Mouse (Mus musculus): Measurements from ENCODE around the gene Zfp459. TPM values are rescaled to one million over a fixed set of nuclear protein-coding genes. Genes with fewer than 3 reads are reported as not detected.
A peak's percentile ranks its signal among the peaks of the same experiment; 100 is the strongest.
"Not testable (repeated sequence)": the region's sequence is repeated elsewhere in the genome, so short reads cannot be mapped to it uniquely, and the experiment has no call there.

The Zfp459 gene
- polyA plus RNA-seq, 1 experiment from 2014 or later = 1.3 TPM

DNA sequence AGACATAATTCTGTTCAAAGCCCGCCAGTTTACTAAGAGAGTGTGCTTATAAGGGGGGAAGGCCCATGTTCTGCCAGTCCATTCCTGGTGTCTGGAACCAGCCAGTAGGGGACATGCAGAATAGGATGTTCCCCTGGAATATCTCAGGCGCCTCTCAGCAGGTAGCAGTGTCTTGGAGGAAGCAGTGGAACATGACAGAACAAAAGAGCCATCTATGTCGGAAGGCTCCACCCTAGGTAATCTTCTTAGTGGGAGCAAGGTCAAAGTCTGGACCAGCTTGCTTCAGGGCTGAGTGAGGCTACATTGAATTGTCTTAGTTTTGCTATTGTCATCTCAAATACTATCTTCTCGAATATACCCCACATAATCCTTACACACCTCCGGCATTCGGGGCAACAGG, 5.5 kb downstream of the Zfp459 start:
- Histone ChIP-seq H3K9me3 (no peaks in the 10 kb centered on the region), H3K27me3 (no peaks in the 10 kb centered on the region), H3K4me1 (peaks cover under 1% of the 10 kb centered on the region; the same call in 1 of the 2 replicates), H3K4me3 (no peak overlapping the region), H3K36me3 (no peaks in the 10 kb centered on the region), H3K9ac (no peak overlapping the region), H3K4me2 (no peak overlapping the region), H3K27ac (no peak overlapping the region)
- 87% methylated on average over 6 of the region's 6 CpGs for WGBS
- ATAC-seq (ENCODE audit: insufficient number of reproducible peaks, low FRiP score, low TSS enrichment, low read depth) = no peak

- H3K9ac ChIP-seq; H3K4me2 ChIP-seq; H3K27me3 ChIP-seq; H3K4me1 ChIP-seq; H3K27ac ChIP-seq; H3K36me3 ChIP-seq; ATAC-seq (ENCODE audit: insufficient number of reproducible peaks, low FRiP score, low TSS enrichment, low read depth); H3K4me3 ChIP-seq; H3K9me3 ChIP-seq: not testable (repeated sequence)
- 66% methylated on average over 3 of the region's 3 CpGs for WGBS
Measured at GRCm38 (mm10) chr13:67413634-67414033, 7.6 kb downstream of the Zfp459 start.

- peak within 1 kb of the TSS; percentile 44 for H3K4me2 ChIP-seq
- H3K4me3 ChIP-seq = peak within 1 kb of the TSS; percentile 61
- H3K27me3 ChIP-seq, H3K4me1 ChIP-seq, H3K36me3 ChIP-seq, H3K9me3 ChIP-seq: not testable (repeated sequence)
- H3K27ac ChIP-seq = peak within 1 kb of the TSS; percentile 77
- peak; percentile 88 for ATAC-seq (ENCODE audit: insufficient number of reproducible peaks, low FRiP score, low TSS enrichment, low read depth)
- H3K9ac ChIP-seq = peak within 1 kb of the TSS; percentile 42; the same call in 1 of the 2 replicates
- 5% methylated on average over 15 of the region's 16 CpGs for WGBS
Measured at GRCm38 (mm10) chr13:67399183-67399903, 21.9 kb downstream of the Zfp459 start, which contains the start of gene Zfp429. Gene Zfp429 (minus strand): TSS chr13:67399819.

- 77% methylated on average over 3 of the region's 3 CpGs for WGBS
- not testable (repeated sequence) for H3K9ac ChIP-seq; ATAC-seq (ENCODE audit: insufficient number of reproducible peaks, low FRiP score, low TSS enrichment, low read depth)
Measured at GRCm38 (mm10) chr13:67376255-67376654, 45.0 kb downstream of the Zfp459 start.

DNA sequence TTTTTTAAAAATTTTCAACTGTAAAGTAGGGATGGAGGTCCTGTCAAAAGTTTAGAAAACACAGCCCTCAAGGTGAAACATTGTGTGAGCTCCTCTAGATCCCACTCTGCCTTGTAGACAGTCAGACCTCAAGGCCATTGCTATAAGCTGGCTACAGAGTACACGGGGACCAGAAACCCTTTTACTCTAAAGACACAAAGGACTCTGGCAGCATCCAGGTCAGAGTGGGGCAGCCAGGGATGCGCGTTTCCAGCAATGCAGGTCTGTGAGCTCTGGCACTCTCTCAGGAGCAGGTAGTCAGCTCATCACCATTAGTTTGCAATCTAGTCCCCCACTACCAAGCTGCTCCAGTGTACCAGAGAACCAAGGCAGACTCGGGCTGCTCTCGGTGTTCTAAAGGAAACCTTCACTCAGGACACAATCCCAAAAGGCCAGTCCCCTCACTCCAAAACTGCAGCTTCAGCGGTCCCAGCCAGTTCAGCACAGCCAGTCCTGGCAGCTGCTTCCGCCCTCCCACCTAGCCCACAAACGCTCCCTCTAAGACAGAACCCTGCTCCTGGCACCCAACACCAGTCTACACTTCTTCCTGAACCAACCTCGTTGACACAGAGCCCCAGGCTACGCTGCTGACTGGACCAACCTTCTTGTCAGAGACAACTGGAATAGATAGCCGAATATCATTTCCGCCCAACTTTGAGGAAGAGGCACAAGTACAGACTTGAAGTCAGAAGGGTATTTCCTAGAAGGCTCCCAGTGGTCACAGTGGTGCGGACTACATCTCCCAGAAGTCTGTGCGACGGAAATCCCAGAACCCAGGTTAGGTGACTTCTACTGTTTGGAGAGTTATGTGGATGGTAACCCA, 45.9 kb downstream of the Zfp459 start, which contains the start of the genes Gm28041 and Zfp456:
Gene Gm28041, minus strand, starts transcription at position 684 of the 862 bp plus-strand sequence.
Gene Zfp456, minus strand, starts transcription at position 761 of the 862 bp plus-strand sequence.
- 20% methylated on average over 15 of the region's 15 CpGs for WGBS
- H3K9ac ChIP-seq = not testable (repeated sequence)

More at GRCm38 (mm10) chr13:67376255-67376654, 45.0 kb downstream of the Zfp459 start:
- H3K4me3 ChIP-seq, H3K4me2 ChIP-seq, H3K27me3 ChIP-seq, H3K4me1 ChIP-seq, H3K9me3 ChIP-seq, H3K27ac ChIP-seq, H3K36me3 ChIP-seq: not testable (repeated sequence)

DNA sequence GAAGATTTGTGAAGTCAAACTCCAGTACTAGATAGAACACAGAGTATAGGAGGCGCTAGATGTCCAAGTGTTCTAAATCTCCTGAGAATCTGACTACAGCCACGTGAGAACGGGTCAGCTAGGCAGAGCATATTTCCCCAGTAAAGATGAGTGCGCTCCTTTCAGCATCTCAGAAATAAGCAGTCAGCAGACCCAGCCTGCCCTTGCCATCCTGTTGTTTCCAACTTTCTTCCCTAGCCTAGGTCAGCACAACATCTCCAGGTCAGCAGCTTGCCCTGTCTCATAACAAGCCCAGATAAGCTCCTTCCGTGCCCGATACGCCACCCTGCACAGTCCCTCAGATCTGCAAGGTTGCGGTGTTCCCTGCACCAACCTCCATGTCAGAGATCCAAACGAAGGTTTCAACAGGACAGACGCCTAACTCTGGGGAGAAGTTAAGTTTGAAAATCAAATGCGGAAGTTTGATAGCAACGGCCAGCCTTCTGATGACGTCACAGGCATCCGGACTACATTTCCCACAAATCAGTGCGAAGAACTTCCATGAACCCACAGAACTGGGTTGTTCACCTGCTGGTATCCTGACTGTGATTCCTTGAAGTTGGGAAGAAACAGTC, 61.0 kb downstream of the Zfp459 start, which contains the start of the genes Gm28044 and Zfp953:
Gene Gm28044, minus strand, starts transcription at position 406 of the 614 bp plus-strand sequence.
Gene Zfp953, minus strand, starts transcription at position 475 of the 614 bp plus-strand sequence.
- H3K4me3 ChIP-seq = peak within 1 kb of the TSS; percentile 68
- H3K27ac ChIP-seq = peak within 1 kb of the TSS; percentile 76
- ATAC-seq (ENCODE audit: insufficient number of reproducible peaks, low FRiP score, low TSS enrichment, low read depth) = peak; percentile 72

More for the DNA sequence above, 45.9 kb downstream of the Zfp459 start, which contains the start of the genes Gm28041 and Zfp456:
- peak within 1 kb of the TSS; percentile 47 for H3K4me2 ChIP-seq
- peak; percentile 87 for ATAC-seq (ENCODE audit: insufficient number of reproducible peaks, low FRiP score, low TSS enrichment, low read depth)
- not testable (repeated sequence) for H3K4me1 ChIP-seq, H3K27me3 ChIP-seq, H3K27ac ChIP-seq, H3K9me3 ChIP-seq, H3K36me3 ChIP-seq
- H3K4me3 ChIP-seq = peak within 1 kb of the TSS; percentile 48

More for the DNA sequence above, 61.0 kb downstream of the Zfp459 start, which contains the start of the genes Gm28044 and Zfp953:
- WGBS = under 1% methylated on average over 15 of the region's 15 CpGs
- H3K9ac ChIP-seq = peak within 1 kb of the TSS; percentile 55
- H3K36me3 ChIP-seq = no peaks in the 10 kb centered on the region
- peak within 1 kb of the TSS; percentile 74 for H3K4me2 ChIP-seq
- H3K27me3 ChIP-seq = no peaks in the 10 kb centered on the region
- no peaks in the 10 kb centered on the region for H3K9me3 ChIP-seq
- H3K4me1 ChIP-seq = 0 out of 2 replicates have a peak, but pooled peaks cover 4% of the 10 kb centered on the region

Other genes starting within 250 kb of the Zfp459 start
- gene Rsl1, start 248.2 kb downstream of the Zfp459 start, polyA plus RNA-seq (2015; fragmentation: Nextera tagmentation; extraction: Ambion mirVana) = 6.8 and 8.7 TPM in 2 replicates
- 2.4 and 2.9 TPM in 2 replicates for gene Zfp455, start 226.9 kb downstream of the Zfp459 start, polyA plus RNA-seq (2015; fragmentation: Nextera tagmentation; extraction: Ambion mirVana)
- gene Zfp458, start 143.0 kb downstream of the Zfp459 start, polyA plus RNA-seq (2015; fragmentation: Nextera tagmentation; extraction: Ambion mirVana) = 2.0 and 2.1 TPM in 2 replicates
- gene Zfp457, start 114.9 kb downstream of the Zfp459 start, polyA plus RNA-seq (2015; fragmentation: Nextera tagmentation; extraction: Ambion mirVana) = 0.42 and 0.50 TPM in 2 replicates
- 2.7 and 3.2 TPM in 2 replicates for gene Zfp595, start 88.8 kb downstream of the Zfp459 start, polyA plus RNA-seq (2015; fragmentation: Nextera tagmentation; extraction: Ambion mirVana)
- 0.60 and 0.97 TPM in 2 replicates for gene Gm28044, start 60.9 kb downstream of the Zfp459 start, polyA plus RNA-seq (2015; fragmentation: Nextera tagmentation; extraction: Ambion mirVana)
- 0.84 and 0.90 TPM in 2 replicates for gene Zfp953, start 60.8 kb downstream of the Zfp459 start, polyA plus RNA-seq (2015; fragmentation: Nextera tagmentation; extraction: Ambion mirVana)
- 0.50 TPM in 1 of 2 replicates, not detected in the other for gene Gm28041, start 45.7 kb downstream of the Zfp459 start, polyA plus RNA-seq (2015; fragmentation: Nextera tagmentation; extraction: Ambion mirVana)
- 1.2 and 1.4 TPM in 2 replicates for gene Zfp456, start 45.6 kb downstream of the Zfp459 start, polyA plus RNA-seq (2015; fragmentation: Nextera tagmentation; extraction: Ambion mirVana)
- 7.2 and 7.6 TPM in 2 replicates for gene Zfp429, start 21.6 kb downstream of the Zfp459 start, polyA plus RNA-seq (2015; fragmentation: Nextera tagmentation; extraction: Ambion mirVana)
- 10.6 and 11.6 TPM in 2 replicates for gene Zfp874a, start 30.2 kb upstream of the Zfp459 start, polyA plus RNA-seq (2015; fragmentation: Nextera tagmentation; extraction: Ambion mirVana)
- 2.9 and 4.7 TPM in 2 replicates for gene Zfp874b, start 62.8 kb upstream of the Zfp459 start, polyA plus RNA-seq (2015; fragmentation: Nextera tagmentation; extraction: Ambion mirVana)
- 16.2 and 17.0 TPM in 2 replicates for gene Zfp58, start 79.1 kb upstream of the Zfp459 start, polyA plus RNA-seq (2015; fragmentation: Nextera tagmentation; extraction: Ambion mirVana)
- gene Gm26965, start 104.7 kb upstream of the Zfp459 start, polyA plus RNA-seq (2015; fragmentation: Nextera tagmentation; extraction: Ambion mirVana) = 0.25 TPM in 1 of 2 replicates, not detected in the other
- 23.6 and 27.2 TPM in 2 replicates for gene Zfp87, start 104.8 kb upstream of the Zfp459 start, polyA plus RNA-seq (2015; fragmentation: Nextera tagmentation; extraction: Ambion mirVana)
- 11.0 and 12.6 TPM in 2 replicates for gene Zfp748, start 132.4 kb upstream of the Zfp459 start, polyA plus RNA-seq (2015; fragmentation: Nextera tagmentation; extraction: Ambion mirVana)
- gene Zfp729b, start 188.3 kb upstream of the Zfp459 start, polyA plus RNA-seq (2015; fragmentation: Nextera tagmentation; extraction: Ambion mirVana) = 3.8 and 4.6 TPM in 2 replicates
- gene Gm49345, start 216.4 kb upstream of the Zfp459 start, polyA plus RNA-seq (2015; fragmentation: Nextera tagmentation; extraction: Ambion mirVana) = 0.56 TPM in 1 of 2 replicates, not detected in the other
- 2.1 and 3.2 TPM in 2 replicates for gene Zfp729a, start 216.4 kb upstream of the Zfp459 start, polyA plus RNA-seq (2015; fragmentation: Nextera tagmentation; extraction: Ambion mirVana)